ENCODE assay signal across 16 mouse cellular contexts in the genomic region with DNA sequence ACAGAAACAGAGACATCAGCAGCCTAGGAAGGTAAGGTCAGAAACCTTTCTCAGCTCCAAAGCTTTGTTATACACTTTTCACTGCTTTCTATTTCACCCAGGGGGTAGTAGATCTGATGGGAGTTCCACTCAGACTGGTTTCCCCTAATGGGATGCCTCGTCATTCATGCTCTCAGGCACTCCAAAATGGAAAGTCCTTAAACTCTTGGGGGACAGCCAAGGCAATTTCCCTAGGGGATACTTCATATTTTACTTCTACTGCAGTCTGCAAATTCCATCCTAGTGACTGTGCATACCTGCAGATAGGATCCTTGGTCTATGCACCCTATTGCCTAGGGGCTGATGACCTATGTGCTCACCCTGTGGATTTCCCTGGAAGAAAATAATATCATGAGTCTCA.
A peak's percentile ranks its signal among the peaks of the same experiment; 100 is the strongest.
DNase-seq lines count a peak whose midpoint lies in the region; ATAC-seq and TF ChIP-seq lines count a peak whose summit lies in the region.
"Had no signal": no experiment of that assay in that cellular context is flagged by ENCODE, and none has a peak within 500 bp of the region (broad histone marks: within the 10 kb centered on the region; RNA-seq: fewer than 3 reads in every experiment).

No protein-coding gene starts in this region.

- WGBS in kidney, embryonic 14.5 days = 75% methylated on average over 1 of the region's 1 CpGs
- WGBS in lung, postnatal 0 days = 36% methylated on average over 1 of the region's 1 CpGs

- no peak for TF ChIP-seq EP300 in lung, postnatal 0 days (IDR thresholded peaks at IDR 0.05)

- H3K9me3 ChIP-seq in kidney, embryonic 14.5 days (ENCODE audit: control insufficient read depth, low read length) = no peaks in the 10 kb centered on the region
- no peaks in the 10 kb centered on the region for H3K9me3 ChIP-seq in lung, postnatal 0 days (ENCODE audit: low read length)
- H3K9me3 ChIP-seq: forebrain, embryonic 15.5 days; heart, embryonic 13.5 days had no signal

- POLR2A ChIA-PET in Patski (lab: Charles Lee) = interaction anchor here (0.6 kb wide), 1 partner anchor 21 kb away, joined by 7 read pairs; no protein-coding TSS in a partner anchor

- no peak for TF ChIP-seq CTCF in Patski (IDR thresholded peaks at IDR 0.05)
- TF ChIP-seq CTCF in lung, postnatal 0 days (IDR thresholded peaks at IDR 0.05) = no peak

- H3K27me3 ChIP-seq in kidney, embryonic 14.5 days (ENCODE audit: control insufficient read depth, insufficient read depth, low read length) = no peaks in the 10 kb centered on the region
- no peaks in the 10 kb centered on the region for H3K27me3 ChIP-seq in Patski
- H3K27me3 ChIP-seq in lung, postnatal 0 days (replicated peaks; ENCODE audit: insufficient read depth, low read length) = no peaks in the 10 kb centered on the region
- H3K27me3 ChIP-seq: forebrain, embryonic 15.5 days; heart, embryonic 13.5 days had no signal

- no peaks in the 10 kb centered on the region for H3K4me1 ChIP-seq in kidney, embryonic 14.5 days (ENCODE audit: control insufficient read depth, insufficient read depth, low read length)
- no peaks in the 10 kb centered on the region for H3K4me1 ChIP-seq in lung, postnatal 0 days (ENCODE audit: insufficient read depth, low read depth, low read length)

- no peak overlapping the region for H3K27ac ChIP-seq in kidney, embryonic 14.5 days (ENCODE audit: low read depth, low read length)
- no peak overlapping the region for H3K27ac ChIP-seq in lung, postnatal 0 days (ENCODE audit: low read length)
- H3K27ac ChIP-seq: forebrain, embryonic 15.5 days; heart, embryonic 13.5 days; macrophage had no signal

- H3K4me2 ChIP-seq in kidney, embryonic 14.5 days (replicated peaks; ENCODE audit: low read depth, low read length) = no peak overlapping the region
- no peak overlapping the region for H3K4me2 ChIP-seq in lung, postnatal 0 days (replicated peaks; ENCODE audit: low read depth, low read length)
- H3K4me2 ChIP-seq: forebrain, embryonic 15.5 days; heart, embryonic 13.5 days; liver, embryonic 11.5 days; midbrain, embryonic 11.5 days had no signal

- no peak overlapping the region for H3K4me3 ChIP-seq in kidney, embryonic 14.5 days (ENCODE audit: low read length)
- H3K4me3 ChIP-seq in lung, postnatal 0 days (ENCODE audit: low read depth, low read length) = no peak overlapping the region
- H3K4me3 ChIP-seq: forebrain, embryonic 15.5 days; heart, embryonic 13.5 days had no signal

- no peak overlapping the region for H3K9ac ChIP-seq in kidney, embryonic 14.5 days (ENCODE audit: low read depth, low read length)
- no peak overlapping the region for H3K9ac ChIP-seq in lung, postnatal 0 days (replicated peaks; ENCODE audit: low read depth)
- H3K9ac ChIP-seq: forebrain, embryonic 15.5 days; heart, embryonic 13.5 days had no signal

- in situ Hi-C loops in Patski (cut with MboI; ENCODE audit: low pct_unique_long_range_greater_than_20kb) = no loop called here

- CTCF ChIA-PET in Patski (lab: Charles Lee) = no interaction called here

- no peaks in the 10 kb centered on the region for H3K36me3 ChIP-seq in kidney, embryonic 14.5 days (ENCODE audit: control insufficient read depth, insufficient read depth, low read length)
- H3K36me3 ChIP-seq in lung, postnatal 0 days (ENCODE audit: insufficient read depth, low read length) = no peaks in the 10 kb centered on the region
- H3K36me3 ChIP-seq: forebrain, embryonic 15.5 days; heart, embryonic 13.5 days had no signal

- ATAC-seq in kidney, embryonic 14.5 days (ENCODE audit: low FRiP score, low TSS enrichment) = no peak
- ATAC-seq in Patski = no peak
- peak; percentile 16; the same call in 1 of the 2 replicates for ATAC-seq in lung, postnatal 0 days
- no peak for ATAC-seq in inflammation-experienced regulatory T-cells, adult 6 months
- ATAC-seq: activated CD4-positive, CD25-positive, alpha-beta regulatory T cell, adult 4 months had no signal

- DNase-seq in cerebellum, postnatal 10 days = peak; percentile 11 to 13
- DNase-seq in cerebellum, adult 11 months = no peak
- peak; percentile 4 to 10 for DNase-seq in kidney, adult 8-10 months
- peak; percentile 30 for DNase-seq in Patski (ENCODE audit: low read depth, low spot score)
- peak; percentile 10 for DNase-seq in lung, postnatal 0 days (ENCODE audit: low spot score)
- DNase-seq in gastrocnemius, adult 8-10 months (ENCODE audit: low spot score in 2 of 2) = no peak
- DNase-seq: heart, postnatal 4 days; thymus, postnatal 36 days had no signal

Comparison
In these comparisons a context has a peak if more than half of its experiments do, and no peak if none do; other contexts are left out.
1. DNase-seq: peak in cerebellum, postnatal 10 days (2 of 2), kidney, adult 8-10 months (2 of 2), Patski (single experiment) and lung, postnatal 0 days (single experiment); none in cerebellum, adult 11 months (single experiment) and gastrocnemius, adult 8-10 months (0 of 2).